Mouse (Mus musculus): ENCODE results near the gene Cmya5. TPM values are rescaled to one million over a fixed set of nuclear protein-coding genes. Genes with fewer than 3 reads are reported as not detected.

Cmya5 gene
- total RNA-seq, 2 experiments from 2014 or later = not detected

DNA sequence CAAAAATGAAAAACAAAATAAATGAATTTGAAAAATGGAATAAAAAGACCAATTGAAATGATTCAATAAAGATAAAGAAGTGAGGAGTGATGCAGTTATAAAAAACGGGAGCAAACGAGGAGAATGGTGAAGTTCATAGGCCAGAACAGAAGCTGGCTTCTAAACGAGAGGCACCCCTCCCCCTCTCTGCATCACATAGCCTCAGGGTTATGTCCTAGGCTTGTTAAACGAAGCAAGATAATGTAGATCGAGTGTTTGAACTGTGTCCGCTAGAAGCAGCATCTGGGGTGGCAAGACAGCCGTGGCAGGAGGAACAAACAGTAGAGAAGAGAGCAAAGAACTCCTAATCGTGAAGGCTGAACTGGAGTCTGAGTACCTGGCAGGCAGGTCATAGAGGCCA lies 74.1 kb downstream of the Cmya5 start:
- ATAC-seq (replicated peaks; ENCODE audit: poor library complexity, severe bottlenecking) = no peak

DNA sequence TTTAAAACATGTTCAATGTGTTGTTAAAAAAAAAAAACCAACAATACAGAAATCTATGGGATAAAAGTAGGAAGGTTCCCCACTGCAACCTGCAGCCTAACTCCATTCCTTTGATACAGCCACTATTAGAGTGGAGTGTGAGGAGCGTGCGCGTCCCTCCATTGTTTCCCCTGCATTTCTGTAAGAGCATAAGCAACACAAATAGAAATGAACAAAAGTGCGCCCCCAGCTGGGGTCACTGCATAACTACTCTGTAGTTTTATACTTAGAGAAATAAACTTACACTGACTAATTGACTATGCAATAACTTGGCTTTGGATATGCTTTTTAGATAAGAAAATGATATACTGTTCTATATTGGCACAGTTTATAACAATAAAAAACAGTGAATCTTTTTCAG lies 75.0 kb downstream of the Cmya5 start:
- no peak for ATAC-seq (replicated peaks; ENCODE audit: poor library complexity, severe bottlenecking)

DNA sequence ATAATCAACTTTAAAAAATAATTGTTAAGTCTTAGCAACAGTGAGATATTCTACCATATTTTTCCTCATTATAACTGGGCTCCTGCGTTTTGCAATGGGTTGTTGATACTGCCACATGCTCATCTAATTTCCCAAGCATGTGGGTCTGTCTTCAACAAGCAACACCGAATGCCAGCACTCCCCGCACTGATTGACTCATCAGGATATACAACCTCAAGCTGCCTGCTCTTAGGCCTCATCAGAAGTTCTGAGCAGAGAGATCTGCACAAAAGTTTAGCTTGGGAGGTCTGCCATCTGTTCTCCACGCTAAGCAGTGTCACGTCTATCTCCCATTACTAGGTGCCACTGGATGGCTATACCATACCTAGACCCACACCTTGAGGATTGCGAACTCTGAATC lies 76.2 kb downstream of the Cmya5 start:
- ATAC-seq (replicated peaks; ENCODE audit: poor library complexity, severe bottlenecking) = no peak

DNA sequence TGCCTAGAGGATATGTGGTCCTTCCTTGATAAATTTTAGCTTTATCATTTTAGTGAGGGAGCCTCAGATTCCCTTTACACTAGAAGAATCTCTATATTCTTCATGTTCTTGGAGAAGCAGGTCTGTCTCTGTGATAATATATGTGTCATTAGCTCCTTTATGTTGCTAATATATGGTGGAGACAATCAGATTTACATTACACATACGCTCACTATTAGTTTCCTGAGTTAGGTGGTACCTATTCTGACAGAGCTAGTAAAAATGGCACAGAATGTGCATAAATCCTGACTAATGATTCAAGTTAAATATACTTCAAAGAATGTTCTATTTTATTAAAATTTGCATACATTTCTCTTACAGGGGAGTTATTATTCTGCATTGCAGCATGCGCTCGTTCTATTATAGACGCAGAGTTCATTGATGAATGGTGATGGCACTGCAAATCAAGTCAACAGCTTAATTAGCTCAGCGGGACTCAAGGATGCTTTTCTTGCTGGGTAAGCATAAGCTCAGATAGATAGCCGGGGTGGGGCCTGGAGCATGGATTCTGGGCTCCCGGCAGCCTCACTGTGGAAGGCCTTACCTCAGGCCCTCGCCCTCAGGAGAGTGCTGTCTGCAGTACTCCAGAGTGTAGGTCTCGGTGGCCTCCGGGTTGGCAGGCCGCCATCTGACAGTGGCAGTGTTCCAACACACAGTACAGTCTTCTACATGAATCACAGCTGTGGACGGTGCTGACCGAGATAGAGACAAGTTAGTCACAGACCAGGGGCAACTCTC lies 81.5 kb downstream of the Cmya5 start:
- ATAC-seq (replicated peaks; ENCODE audit: poor library complexity, severe bottlenecking) = no peak

DNA sequence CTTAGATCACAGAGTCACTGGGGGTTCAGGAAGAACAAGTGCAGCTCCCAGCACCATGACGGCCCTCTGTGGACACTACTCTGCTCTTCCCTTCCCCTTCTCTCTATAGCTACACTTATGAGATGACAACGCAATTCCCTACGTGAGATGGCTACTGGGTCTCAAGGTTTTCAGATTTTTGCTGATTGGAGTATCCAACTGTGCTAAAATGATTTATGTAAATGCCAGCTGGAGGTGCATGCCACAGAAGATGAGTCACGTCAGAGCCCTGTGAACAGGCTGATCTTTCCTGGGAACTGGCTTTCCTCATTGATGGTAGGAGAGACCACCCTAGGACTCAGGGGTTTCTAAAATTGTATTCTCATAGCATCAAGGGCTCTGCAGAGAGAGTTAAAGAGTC lies 83.2 kb downstream of the Cmya5 start:
- no peak for ATAC-seq (replicated peaks; ENCODE audit: poor library complexity, severe bottlenecking)

GRCm38 (mm10) chr13:93060437-93060836 lies 84.1 kb downstream of the Cmya5 start:
- ATAC-seq (replicated peaks; ENCODE audit: poor library complexity, severe bottlenecking) = no peak

GRCm38 (mm10) chr13:93058551-93059011 lies 85.9 kb downstream of the Cmya5 start:
- no peak for ATAC-seq (replicated peaks; ENCODE audit: poor library complexity, severe bottlenecking)

GRCm38 (mm10) chr13:93057492-93058260 lies 86.8 kb downstream of the Cmya5 start:
- no peak for ATAC-seq (replicated peaks; ENCODE audit: poor library complexity, severe bottlenecking)

- no peak for ATAC-seq (replicated peaks; ENCODE audit: poor library complexity, severe bottlenecking)
Measured at GRCm38 (mm10) chr13:93056091-93056490, 88.4 kb downstream of the Cmya5 start.

GRCm38 (mm10) chr13:93051483-93051882 lies 93.0 kb downstream of the Cmya5 start:
- no peak for ATAC-seq (replicated peaks; ENCODE audit: poor library complexity, severe bottlenecking)

DNA sequence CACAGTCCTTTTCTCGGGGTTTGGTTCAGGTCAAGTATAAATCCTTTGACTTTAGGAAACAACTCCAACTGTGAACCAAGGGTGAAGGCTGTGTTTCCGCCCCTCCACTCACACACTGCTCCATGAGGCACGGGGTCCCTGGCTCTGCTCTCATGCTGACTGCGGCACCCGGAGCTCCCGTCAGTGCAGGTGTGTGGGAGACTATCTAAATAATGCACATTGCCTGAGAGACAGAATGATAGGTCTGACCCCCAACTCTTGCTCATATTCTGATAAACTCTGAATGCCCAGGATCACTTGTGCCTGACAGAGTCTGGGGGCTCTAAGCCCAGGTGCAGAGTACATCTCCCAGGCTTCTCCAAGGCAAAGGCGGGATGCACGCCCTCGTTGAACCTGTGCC lies 103.5 kb downstream of the Cmya5 start:
- no peak for ATAC-seq (replicated peaks; ENCODE audit: poor library complexity, severe bottlenecking)

DNA sequence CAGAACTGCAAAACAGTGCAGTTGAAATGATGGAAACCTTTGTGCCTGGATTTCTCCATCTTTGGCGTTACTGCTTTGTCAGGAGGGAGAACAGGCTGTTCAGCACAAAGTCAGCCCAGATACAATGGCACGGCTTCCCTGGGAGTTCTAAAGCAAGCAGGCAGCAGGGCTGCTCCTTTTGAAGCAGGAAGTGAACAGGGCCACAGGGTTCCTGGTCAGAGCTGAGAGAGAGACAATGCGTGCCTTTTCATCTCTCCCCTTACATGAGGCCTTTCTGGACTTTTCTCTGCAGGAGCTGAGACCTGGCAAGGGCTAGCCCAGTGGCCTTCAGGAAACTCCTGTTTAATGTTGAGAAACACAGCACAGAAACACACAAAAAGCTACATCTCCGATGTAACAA lies 108.3 kb downstream of the Cmya5 start:
- ATAC-seq (replicated peaks; ENCODE audit: poor library complexity, severe bottlenecking) = no peak

GRCm38 (mm10) chr13:93029337-93029736 lies 115.2 kb downstream of the Cmya5 start:
- no peak for ATAC-seq (replicated peaks; ENCODE audit: poor library complexity, severe bottlenecking)

- ATAC-seq (replicated peaks; ENCODE audit: poor library complexity, severe bottlenecking) = no peak
Measured at GRCm38 (mm10) chr13:93024837-93025236, 119.7 kb downstream of the Cmya5 start.

- ATAC-seq (replicated peaks; ENCODE audit: poor library complexity, severe bottlenecking) = no peak
Measured at GRCm38 (mm10) chr13:93022158-93022557, 122.4 kb downstream of the Cmya5 start.

GRCm38 (mm10) chr13:93012952-93013351 lies 131.6 kb downstream of the Cmya5 start:
- ATAC-seq (replicated peaks; ENCODE audit: poor library complexity, severe bottlenecking) = no peak

DNA sequence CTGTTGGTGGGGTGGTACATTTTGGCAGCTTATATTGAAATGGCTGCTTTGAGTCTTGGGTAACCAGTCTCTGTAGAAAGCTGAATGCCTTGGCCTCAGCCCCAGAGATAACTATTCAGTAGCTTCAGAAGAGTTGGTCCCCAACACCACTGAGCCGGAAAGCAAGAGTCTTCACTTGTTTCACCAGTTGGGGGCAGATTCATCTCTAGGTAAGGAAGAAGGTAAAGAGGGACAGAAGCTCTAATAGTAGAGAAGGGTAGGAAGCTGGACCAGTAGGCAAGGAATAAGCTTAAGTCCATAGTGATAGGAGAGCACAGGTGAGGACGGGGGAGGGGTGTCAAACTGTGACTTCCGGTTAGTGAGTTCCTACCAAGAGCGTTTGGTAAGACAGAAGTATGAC lies 133.2 kb downstream of the Cmya5 start:
- ATAC-seq (replicated peaks; ENCODE audit: poor library complexity, severe bottlenecking) = no peak

DNA sequence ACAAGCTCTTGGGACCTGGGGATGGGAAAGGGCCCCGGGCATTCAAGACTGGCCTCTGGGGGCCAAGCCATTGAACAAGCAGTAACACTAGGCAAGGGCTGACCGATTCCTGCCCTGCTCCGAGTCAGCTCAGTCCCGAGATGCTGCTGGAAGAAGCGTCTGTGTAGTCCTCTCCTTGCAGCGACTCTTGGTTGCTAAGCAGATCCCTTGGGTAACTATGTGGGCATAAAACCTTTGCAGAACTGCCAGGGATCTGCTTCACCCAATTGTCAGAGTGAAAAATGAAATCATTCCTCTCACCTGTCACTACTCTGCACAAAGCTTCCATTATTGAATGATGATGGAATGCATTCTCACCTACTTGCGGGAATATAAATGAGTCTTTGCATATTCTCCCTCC lies 134.0 kb downstream of the Cmya5 start:
- no peak for ATAC-seq (replicated peaks; ENCODE audit: poor library complexity, severe bottlenecking)

- peak; percentile 68 for ATAC-seq (replicated peaks; ENCODE audit: poor library complexity, severe bottlenecking)
Measured at GRCm38 (mm10) chr13:93007078-93007477, 137.4 kb downstream of the Cmya5 start.

- no peak for ATAC-seq (replicated peaks; ENCODE audit: poor library complexity, severe bottlenecking)
Measured at GRCm38 (mm10) chr13:93006347-93006746, 138.2 kb downstream of the Cmya5 start.

DNA sequence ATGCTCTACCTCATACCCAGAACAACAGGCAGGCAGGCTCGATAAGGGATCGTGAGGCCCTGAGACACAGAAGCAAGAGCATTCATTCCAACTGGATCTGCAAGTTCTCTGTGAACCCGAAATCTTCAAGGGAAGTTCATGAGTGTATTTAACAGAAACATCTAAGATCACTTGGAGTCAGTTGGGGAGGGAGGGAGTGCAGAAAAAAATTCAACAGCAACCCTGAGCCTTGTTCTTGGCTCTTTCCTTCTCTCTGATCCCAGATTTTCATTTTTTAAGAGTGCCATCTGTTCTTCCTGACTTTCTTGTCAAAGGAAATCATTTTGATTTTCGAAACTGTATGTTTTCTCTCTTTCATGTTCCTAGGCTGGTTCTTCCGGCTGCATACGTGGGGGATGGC lies 140.5 kb downstream of the Cmya5 start:
- no peak for ATAC-seq (replicated peaks; ENCODE audit: poor library complexity, severe bottlenecking)

DNA sequence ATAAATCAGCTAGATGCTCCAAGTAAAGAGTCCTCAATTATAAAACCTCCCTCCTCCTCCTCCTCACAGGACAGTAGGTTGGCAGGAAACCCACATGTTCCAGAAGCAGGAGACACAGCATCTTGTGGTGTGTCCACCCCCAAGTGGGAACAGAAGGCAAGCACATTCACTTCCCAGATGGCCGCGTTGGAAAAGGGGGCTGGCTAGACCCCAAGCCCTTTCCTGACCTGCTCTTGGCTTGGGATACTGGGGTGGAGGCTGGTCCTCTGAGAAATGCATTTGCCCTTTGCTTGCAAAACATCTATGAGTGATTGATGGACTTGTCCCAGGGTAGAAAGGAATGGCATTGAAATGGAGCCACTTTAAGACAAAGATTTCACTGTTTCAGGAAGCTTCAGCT lies 142.1 kb downstream of the Cmya5 start:
- no peak for ATAC-seq (replicated peaks; ENCODE audit: poor library complexity, severe bottlenecking)

Measured in granulocyte monocyte progenitor cell, adult 5-6 weeks (primary cell).